Mouse (Mus musculus) v-Abl transformed pro-B cells (cell line): ENCODE data around the gene Csrnp3.

Source experiments
- in situ Hi-C, 2 experiments: fragments of 400-800 bp; cut with MboI; formaldehyde crosslinking; loops; one replicate each; pipeline ENCODE4 v1.15.1; 2025; ENCODE audit not compliant: unreplicated experiment in 2 of 2

Csrnp3 gene

DNA sequence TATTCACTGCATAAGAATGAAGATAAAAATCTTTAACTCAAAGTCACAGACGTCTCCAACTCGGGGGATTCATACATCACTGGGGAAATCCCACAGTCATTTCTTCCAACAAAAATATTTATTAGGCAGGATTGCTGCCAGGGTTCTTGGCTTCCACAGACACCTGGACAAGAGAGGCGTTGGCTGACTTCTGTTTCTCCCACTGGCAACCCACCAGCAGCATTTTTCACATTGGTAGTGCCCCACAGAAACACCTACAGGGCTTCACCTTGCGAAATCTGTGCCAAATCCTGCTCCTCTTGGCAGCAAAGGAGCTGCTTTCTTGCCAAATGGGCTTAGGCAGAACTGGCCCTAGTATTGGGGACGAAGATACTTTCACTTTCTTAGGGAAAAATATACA lies 94.8 kb downstream of the Csrnp3 start:
- in situ Hi-C loops, result no loop called here

- in situ Hi-C loops, result no loop called here
Observed at GRCm38 (mm10) chr2:65942346-65942745, 96.8 kb downstream of the Csrnp3 start.

DNA sequence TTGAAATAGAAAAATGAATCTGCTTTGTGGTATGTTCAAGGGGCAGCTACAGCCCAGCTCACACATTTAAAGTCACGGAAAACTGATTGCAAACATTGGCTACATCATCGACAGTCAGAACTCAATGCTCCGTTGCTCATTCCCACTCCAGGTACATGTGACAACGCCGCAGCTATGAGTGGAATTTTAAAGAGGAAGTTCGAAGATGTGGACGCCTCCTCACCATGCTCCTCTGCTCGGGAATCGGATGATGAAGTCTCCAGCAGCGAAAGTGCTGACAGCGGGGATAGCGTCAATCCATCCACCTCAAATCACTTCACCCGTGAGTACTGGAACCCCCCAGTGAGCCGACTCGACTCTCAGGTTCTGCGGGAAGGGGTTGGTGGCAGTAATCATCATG lies 103.2 kb downstream of the Csrnp3 start:
- in situ Hi-C loops, result no loop called here

DNA sequence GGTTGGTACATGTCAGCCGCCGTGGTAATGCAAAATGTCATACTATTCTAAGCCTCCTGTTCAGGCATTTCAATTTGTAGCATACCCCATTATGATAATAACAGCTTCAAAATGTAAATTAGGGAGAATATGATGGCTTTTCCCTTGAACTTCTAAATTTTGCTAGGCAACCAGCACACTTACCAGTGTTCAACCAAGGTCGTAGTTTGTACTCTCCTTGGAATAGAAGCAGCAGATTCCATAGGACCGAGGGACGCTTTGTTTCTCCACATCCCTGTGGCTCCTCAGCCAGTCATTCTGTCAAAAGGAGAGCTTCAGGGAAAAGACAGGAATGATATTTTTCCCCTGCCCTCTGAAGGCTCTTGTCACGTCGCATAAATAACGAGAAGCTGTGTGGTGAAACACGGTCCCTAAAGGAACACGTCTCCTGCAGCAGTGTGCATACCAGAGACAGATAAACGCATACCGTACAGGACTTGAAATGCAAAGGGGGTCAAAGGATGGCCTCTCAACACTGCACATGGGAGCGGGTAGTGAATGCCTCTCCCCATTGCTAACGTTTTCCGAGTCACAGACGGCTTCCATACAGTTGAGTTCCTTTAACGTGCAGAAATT lies 108.3 kb downstream of the Csrnp3 start:
- in situ Hi-C loops, result no loop called here

DNA sequence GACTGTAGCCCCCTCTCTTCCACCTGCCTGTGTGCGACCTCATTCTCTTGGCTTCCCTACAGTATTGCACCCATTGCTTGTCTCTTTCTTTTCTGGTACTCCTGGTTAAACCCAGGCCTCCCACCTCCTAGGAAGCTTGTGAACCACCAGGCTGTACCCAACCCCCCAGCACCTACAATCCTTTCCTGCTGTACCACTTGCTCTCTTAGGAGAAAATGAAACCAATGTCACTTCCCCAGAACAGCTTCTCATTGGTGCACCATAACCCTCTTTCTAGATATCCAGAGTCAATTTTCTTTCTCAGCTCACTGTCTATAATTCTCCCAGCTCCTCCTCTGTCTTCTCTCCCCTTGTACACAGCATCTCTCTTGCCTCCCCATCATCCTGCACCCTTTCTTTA lies 110.2 kb downstream of the Csrnp3 start:
- in situ Hi-C loops, result no loop called here

GRCm38 (mm10) chr2:65956727-65957126 lies 111.2 kb downstream of the Csrnp3 start:
- in situ Hi-C loops, result no loop called here

DNA sequence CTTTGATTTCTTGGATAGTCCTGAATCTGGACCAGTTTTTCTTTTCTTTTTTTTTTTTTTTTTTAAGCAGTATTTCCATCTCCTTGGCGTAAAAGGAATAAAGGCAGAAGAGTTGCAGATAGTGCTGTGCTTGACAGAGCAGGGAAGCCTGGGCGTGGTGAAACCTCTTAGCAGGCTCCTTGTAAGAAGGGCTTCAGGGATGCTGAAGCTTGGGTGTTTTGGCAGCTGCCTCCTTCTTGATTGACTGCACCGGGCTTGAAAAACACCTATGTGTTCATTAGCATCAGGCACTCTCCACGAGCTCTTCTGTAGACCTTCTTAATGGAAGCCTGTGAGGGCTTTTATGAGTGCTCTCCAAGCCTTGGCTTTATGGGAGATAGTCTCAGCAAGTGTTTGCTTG lies 117.9 kb downstream of the Csrnp3 start:
- in situ Hi-C loops, result no loop called here

GRCm38 (mm10) chr2:65968810-65969209 lies 123.2 kb downstream of the Csrnp3 start:
- in situ Hi-C loops, result no loop called here

DNA sequence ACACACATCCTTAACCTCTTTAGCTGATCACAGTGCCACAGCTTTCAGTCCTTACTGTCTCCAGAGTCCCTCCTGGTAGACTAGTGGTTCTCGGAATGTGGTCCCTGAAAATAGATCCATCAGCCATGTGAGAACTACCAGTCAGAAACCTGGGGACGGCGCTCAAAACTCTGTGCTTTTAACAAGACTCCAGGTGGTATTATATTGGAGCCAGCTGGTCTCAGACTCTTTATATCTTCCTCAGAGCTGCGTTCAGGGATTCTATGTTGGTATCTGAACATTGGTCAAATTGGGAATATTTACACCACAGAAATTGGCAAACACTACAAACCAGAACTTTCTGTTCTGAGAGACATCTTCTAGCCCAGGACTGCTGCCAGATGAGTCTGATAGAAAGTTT lies 128.3 kb downstream of the Csrnp3 start:
- in situ Hi-C loops, result no loop called here

GRCm38 (mm10) chr2:65975383-65975782 lies 129.8 kb downstream of the Csrnp3 start:
- in situ Hi-C loops, result no loop called here

DNA sequence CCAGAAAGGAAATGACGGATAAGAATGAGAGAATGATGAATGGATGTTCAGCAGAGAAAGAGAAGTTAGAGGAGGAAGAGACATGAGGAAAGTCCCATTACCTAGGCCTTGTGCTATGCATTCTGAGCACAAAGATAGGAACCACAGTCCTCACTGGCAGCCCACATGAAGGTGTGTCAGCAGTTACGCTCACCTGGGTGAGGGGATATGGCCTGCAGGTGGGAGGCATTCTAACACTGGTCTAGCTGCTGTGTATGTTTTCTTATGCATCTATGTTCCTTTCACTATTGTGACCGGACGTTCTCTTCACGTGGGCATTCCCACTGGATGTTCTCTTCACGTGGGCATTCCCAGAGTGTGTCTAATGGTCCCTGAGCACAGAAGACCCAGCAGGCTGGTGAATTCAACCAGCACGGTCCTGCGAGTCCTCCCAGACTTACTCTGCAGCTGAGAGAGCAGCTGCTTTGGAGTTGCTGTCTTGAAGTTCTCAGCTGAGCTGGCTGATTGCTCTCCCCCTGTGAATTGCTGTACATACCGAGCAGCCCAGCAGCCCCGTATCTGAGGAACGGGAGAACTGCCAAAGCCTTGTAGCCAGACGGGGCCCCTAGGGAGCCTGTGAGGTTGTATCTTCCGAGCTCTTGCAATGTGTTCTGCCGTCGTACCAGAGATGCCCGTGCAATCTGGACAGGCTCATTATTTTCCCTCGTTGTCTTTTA lies 133.9 kb downstream of the Csrnp3 start:
- in situ Hi-C loops, result no loop called here

GRCm38 (mm10) chr2:65981470-65981869 lies 135.9 kb downstream of the Csrnp3 start:
- in situ Hi-C loops, result no loop called here

DNA sequence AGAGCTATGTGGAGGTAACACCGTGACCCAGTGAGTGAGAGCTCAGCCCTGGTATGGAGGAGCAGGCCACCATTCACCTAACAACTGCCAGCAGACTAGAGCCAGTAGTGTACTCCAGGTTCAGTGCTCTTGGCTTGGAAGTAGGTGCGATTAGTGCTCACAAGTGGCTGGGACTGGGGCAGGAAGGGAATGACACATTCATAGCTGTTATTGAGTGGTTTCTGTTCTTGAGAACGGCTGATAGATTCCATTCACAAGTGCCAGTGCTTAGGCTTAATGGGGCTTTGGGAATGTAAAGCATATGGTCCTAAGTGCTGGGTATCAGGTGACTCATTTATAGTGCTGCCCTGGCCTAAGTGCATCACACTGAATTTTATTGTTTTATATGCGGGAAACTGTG lies 136.4 kb downstream of the Csrnp3 start:
- in situ Hi-C loops, result no loop called here

DNA sequence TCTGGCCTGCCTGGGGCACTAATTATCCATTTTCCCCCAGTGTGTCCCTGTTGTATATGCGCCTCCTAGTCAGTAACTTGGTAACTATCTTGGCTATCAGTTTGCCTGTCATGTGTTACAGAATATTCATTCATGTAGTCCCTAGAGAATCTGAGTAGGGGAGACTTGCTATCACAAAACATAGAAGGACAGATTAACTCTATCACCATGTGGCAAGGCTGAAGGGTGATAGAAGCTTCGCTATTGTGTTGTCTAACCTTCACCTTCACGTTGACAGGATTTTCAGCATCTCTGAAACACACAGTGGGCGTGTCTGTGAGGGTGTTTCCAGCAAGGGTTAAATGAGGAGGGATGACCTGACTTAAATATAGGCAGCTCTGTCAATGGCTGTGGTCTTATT lies 140.1 kb downstream of the Csrnp3 start:
- in situ Hi-C loops, result no loop called here

DNA sequence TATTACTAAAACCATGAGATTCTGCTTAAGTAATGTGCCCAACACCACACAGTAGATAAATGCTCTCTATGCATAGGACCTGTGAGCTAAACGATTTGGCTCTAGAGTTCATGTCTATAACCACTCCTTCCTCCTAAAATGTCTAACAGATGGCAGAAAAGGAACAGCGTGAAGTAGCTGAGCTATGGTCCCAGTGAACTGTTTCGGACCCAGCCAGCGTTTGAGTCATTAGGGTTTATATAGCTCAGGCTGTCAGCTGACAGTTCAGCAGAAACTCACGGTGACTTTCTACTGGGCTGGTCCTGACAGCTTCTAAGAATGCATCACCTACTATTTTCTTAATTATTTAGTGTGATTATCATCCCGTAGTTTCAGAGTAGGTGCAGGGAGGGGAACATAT lies 141.5 kb downstream of the Csrnp3 start:
- in situ Hi-C loops, result no loop called here

DNA sequence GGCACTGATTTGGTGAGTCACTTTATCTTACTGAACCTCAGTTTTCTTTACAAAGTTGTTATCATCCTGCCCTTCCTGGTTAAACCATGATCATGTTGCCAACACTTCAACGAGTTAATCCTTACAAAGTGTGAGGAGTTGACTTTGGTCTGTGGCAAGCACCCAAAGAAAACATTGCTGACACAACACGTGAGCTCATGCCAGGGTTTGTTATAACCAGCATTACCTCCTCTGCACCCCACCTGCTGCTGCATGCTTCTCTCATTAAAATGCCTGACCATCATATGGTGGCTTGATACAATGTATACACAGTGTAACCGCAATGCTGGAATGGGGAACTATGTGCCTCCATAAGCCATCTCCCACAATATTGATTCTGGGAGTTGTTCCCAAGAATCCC lies 142.0 kb downstream of the Csrnp3 start:
- in situ Hi-C loops, result no loop called here

DNA sequence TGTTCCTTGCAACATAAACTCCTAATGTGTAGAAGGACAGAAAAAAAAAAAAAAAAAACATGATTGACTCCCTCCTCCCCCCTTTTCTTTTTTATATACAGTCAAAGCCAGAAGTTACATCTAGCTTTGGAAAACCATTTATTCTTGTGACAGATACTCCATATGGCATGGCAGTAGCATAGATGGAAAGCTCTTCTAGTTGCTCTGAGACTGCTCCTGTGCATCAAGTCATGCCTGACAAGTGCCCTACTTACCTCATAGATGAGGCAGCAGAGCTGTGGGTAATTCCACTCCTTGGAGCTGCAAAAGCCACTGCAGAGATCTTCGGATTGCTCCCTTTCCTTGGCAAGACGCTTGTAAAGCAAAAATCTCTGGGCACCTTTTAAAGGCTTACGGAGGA lies 143.2 kb downstream of the Csrnp3 start:
- in situ Hi-C loops, result no loop called here

DNA sequence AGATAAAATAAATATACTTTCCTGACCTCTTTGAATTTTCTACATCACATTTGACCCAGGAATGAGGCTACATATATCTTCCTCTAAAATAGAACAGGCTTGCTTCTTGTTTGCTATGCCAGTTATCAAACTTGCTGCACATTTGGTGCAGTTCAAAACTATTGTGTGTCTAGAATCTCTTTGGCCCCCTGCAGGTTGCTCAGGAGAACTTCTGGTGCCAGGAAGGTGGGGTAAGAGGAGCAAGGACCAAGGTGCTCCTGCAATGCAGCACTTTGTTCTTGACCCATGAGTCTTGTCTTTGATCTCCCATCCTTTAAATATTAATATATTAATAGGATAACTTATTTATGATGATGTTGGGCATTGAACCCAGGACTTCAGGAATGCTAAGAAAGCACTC lies 144.5 kb downstream of the Csrnp3 start:
- in situ Hi-C loops, result no loop called here

GRCm38 (mm10) chr2:65990754-65991153 lies 145.2 kb downstream of the Csrnp3 start:
- in situ Hi-C loops, result no loop called here

- in situ Hi-C loops, result no loop called here
Observed at GRCm38 (mm10) chr2:65993371-65993770, 147.8 kb downstream of the Csrnp3 start.

GRCm38 (mm10) chr2:65994886-65995468 lies 149.4 kb downstream of the Csrnp3 start:
- in situ Hi-C loops, result no loop called here

DNA sequence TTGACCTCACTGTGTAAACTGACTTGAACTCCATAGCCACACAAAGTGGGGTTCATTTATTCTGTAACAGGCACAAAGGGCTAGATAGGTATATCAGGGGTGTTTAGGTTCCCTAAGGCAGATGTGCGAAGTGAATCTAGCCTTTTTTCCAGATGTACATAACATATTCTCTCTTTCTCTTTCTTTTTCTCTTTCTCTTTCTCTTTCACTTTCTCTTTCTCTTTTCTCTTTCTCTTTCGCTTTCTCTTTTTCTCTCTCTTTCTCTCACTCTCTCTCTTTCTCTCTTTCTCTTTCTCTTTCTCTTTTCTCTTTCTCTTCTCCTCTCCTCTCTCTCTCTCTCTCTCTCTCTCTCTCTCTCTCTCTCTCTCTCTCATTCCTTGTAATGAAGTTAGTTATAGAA lies 153.2 kb downstream of the Csrnp3 start:
- in situ Hi-C loops, result no loop called here
